Mouse (Mus musculus) mouse trophoblast stem cell (cell line): ENCODE results near the gene Sema4f.

ENCODE experiments used
- in situ Hi-C, 2 experiments: fragments of 300-500 bp; cut with MseI, MboI; formaldehyde crosslinking; loops; 2 replicates in 1 of 2; 3 replicates in 1 of 2; pipeline ENCODE4 v1.15.1; 2025

Gene Sema4f

GRCm38 (mm10) chr6:82872332-82872707 is 67.2 kb downstream of the Sema4f start:
- in situ Hi-C loops = no loop called here

GRCm38 (mm10) chr6:82871632-82872331 is 67.8 kb downstream of the Sema4f start:
- in situ Hi-C loops = no loop called here

- in situ Hi-C loops = no loop called here
Observed at GRCm38 (mm10) chr6:82868476-82868875, 71.1 kb downstream of the Sema4f start.

- in situ Hi-C loops = no loop called here
Observed at GRCm38 (mm10) chr6:82863380-82863874, 76.1 kb downstream of the Sema4f start.

GRCm38 (mm10) chr6:82862475-82862874 is 77.1 kb downstream of the Sema4f start:
- in situ Hi-C loops = no loop called here

- in situ Hi-C loops = no loop called here
Observed at GRCm38 (mm10) chr6:82862042-82862441, 77.5 kb downstream of the Sema4f start.
